Mouse (Mus musculus) MEL (cell line): ENCODE measurements around the gene Ctsd.

Source experiments
- CTCF ChIP-seq, 3 experiments: IDR thresholded peaks in 2 of 3; conservative IDR thresholded peaks in 1 of 3; 2 replicates each; pipeline ENCODE4 v1.5.1; 2011 to 2012; ENCODE audit warnings: low read length in 3 of 3, low read depth in 2 of 3, mild to moderate bottlenecking in 2 of 3, improper control_type of control experiment in 1 of 3, inconsistent platforms in 1 of 3, mixed read lengths in 1 of 3, moderate library complexity in 1 of 3; ENCODE audit not compliant: control insufficient read depth in 1 of 3, insufficient read depth in 1 of 3, poor library complexity in 1 of 3, severe bottlenecking in 1 of 3
- EP300 ChIP-seq, 2 experiments: IDR thresholded peaks; 2 replicates each; pipeline ENCODE4 v1.6.1; 2011; ENCODE audit warnings: improper control_type of control experiment in 2 of 2, low read length in 2 of 2, low read depth in 1 of 2, mild to moderate bottlenecking in 1 of 2
- GABPA ChIP-seq: IDR thresholded peaks from 2 replicates; pipeline ENCODE4 v1.6.1; 2012; ENCODE audit warnings: low read depth, mild to moderate bottlenecking, inconsistent platforms, low read length, improper control_type of control experiment, moderate library complexity
- JUND ChIP-seq: IDR thresholded peaks from 2 replicates; pipeline ENCODE4 v1.6.1; 2011; ENCODE audit warnings: low read depth, mild to moderate bottlenecking, improper control_type of control experiment, low read length
- MAFK ChIP-seq: IDR thresholded peaks from 2 replicates; pipeline ENCODE4 v1.6.1; 2011; ENCODE audit warnings: low read depth, mild to moderate bottlenecking, low read length, improper control_type of control experiment, borderline replicate concordance
- MAX ChIP-seq: IDR thresholded peaks from 2 replicates; pipeline ENCODE4 v1.6.1; 2011; ENCODE audit warnings: low read length, improper control_type of control experiment
- MAZ ChIP-seq: IDR thresholded peaks from 2 replicates; pipeline ENCODE4 v1.6.1; 2012; ENCODE audit warnings: low read depth, mild to moderate bottlenecking, inconsistent platforms, low read length, improper control_type of control experiment
- MEF2A ChIP-seq: IDR thresholded peaks from 2 replicates; pipeline ENCODE4 v1.6.1; 2014; ENCODE audit warnings: low read depth, mild to moderate bottlenecking, inconsistent platforms, low read length, improper control_type of control experiment; ENCODE audit not compliant: poor library complexity, insufficient replicate concordance, severe bottlenecking; ENCODE audit errors: extremely low read depth
- MYB ChIP-seq: IDR thresholded peaks from 2 replicates; pipeline ENCODE4 v1.6.1; 2011; ENCODE audit warnings: mild to moderate bottlenecking, low read depth, low read length, improper control_type of control experiment
- POLR2A ChIP-seq, 2 experiments: IDR thresholded peaks; 2 replicates each; pipeline ENCODE4 v1.6.1; 2011 to 2012; ENCODE audit warnings: low read length in 2 of 2, mild to moderate bottlenecking in 2 of 2, control low read depth in 1 of 2, improper control_type of control experiment in 1 of 2, low read depth in 1 of 2, moderate library complexity in 1 of 2; ENCODE audit not compliant: control insufficient read depth in 1 of 2, insufficient read depth in 1 of 2, poor library complexity in 1 of 2
- POLR2AphosphoS5 ChIP-seq: IDR thresholded peaks from 2 replicates; pipeline ENCODE4 v1.6.1; 2012; ENCODE audit warnings: low read depth, borderline replicate concordance, mild to moderate bottlenecking, inconsistent platforms, low read length, moderate library complexity, mixed read lengths
- RAD21 ChIP-seq: IDR thresholded peaks from 2 replicates; pipeline ENCODE4 v1.6.1; 2011; ENCODE audit warnings: mild to moderate bottlenecking, low read depth, low read length, improper control_type of control experiment
- TBP ChIP-seq: IDR thresholded peaks from 2 replicates; pipeline ENCODE4 v1.8.0; 2011; ENCODE audit warnings: low read depth, low read length, improper control_type of control experiment
- USF1 ChIP-seq: IDR thresholded peaks from 2 replicates; pipeline ENCODE4 v1.6.1; 2014; ENCODE audit warnings: low read depth, mild to moderate bottlenecking, inconsistent platforms, low read length, improper control_type of control experiment, moderate library complexity

- TF ChIP-seq CTCF (IDR thresholded peaks at IDR 0.05 in 2 of 3, conservative IDR thresholded peaks at IDR 0.05 in 1 of 3; ENCODE audit: control insufficient read depth in 1 of 3, insufficient read depth in 1 of 3, low read depth in 2 of 3, low read length in 3 of 3, poor library complexity in 1 of 3, severe bottlenecking in 1 of 3) (no peak), MAX (no peak), GABPA (no peak), MYB (no peak), POLR2A (IDR thresholded peaks at IDR 0.05; ENCODE audit: control insufficient read depth in 1 of 2, insufficient read depth in 1 of 2, low read depth in 1 of 2, low read length in 2 of 2, poor library complexity in 1 of 2) (no peak), EP300 (IDR thresholded peaks at IDR 0.05; ENCODE audit: low read depth in 1 of 2, low read length in 2 of 2) (no peak), USF1 (no peak), MEF2A (no peak), RAD21 (no peak), TBP (no peak), MAZ (no peak), MAFK (no peak), POLR2AphosphoS5 (no peak), JUND (no peak)
Measured at GRCm38 (mm10) chr7:142430160-142430678, 42.4 kb upstream of the Ctsd start.
